Mouse (Mus musculus) midbrain, embryonic 11.5 days (tissue): ENCODE results near the gene Apc2. TPM values are rescaled to one million over a fixed set of nuclear protein-coding genes. Genes with fewer than 3 reads are reported as not detected.
A peak's percentile ranks its signal among the peaks of the same experiment; 100 is the strongest.

Source experiments
- ATAC-seq: fragments of 200-750 bp; cut with Nextera tagmentation; 2 replicates; pipeline ENCODE4 v1.8.0; 2017; ENCODE audit warnings: moderate TSS enrichment, moderate library complexity; ENCODE audit not compliant: low FRiP score
- DNase-seq: peaks from one replicate; pipeline ENCODE4 v3.0.0; 2015; ENCODE audit warnings: low spot score; ENCODE audit errors: missing footprints
- H3K27ac ChIP-seq: fragments of 300-500 bp; sonication (generic); 2 replicates; pipeline ENCODE4 v1.5.1; 2014; ENCODE audit warnings: low read depth, low read length
- H3K27me3 ChIP-seq: fragments of 300-500 bp; sonication (generic); 2 replicates; pipeline ENCODE4 v1.6.1; 2014; ENCODE audit warnings: mild to moderate bottlenecking, low read length, moderate library complexity, mixed read lengths; ENCODE audit not compliant: control insufficient read depth, insufficient read depth
- H3K36me3 ChIP-seq: fragments of 300-500 bp; sonication (generic); 2 replicates; pipeline ENCODE4 v1.6.1; 2014; ENCODE audit warnings: mild to moderate bottlenecking, low read length, moderate library complexity, mixed read lengths; ENCODE audit not compliant: control insufficient read depth, insufficient read depth
- H3K4me1 ChIP-seq: fragments of 300-500 bp; sonication (generic); 2 replicates; pipeline ENCODE4 v1.6.1; 2014; ENCODE audit warnings: low read length; ENCODE audit not compliant: control insufficient read depth, insufficient read depth
- H3K4me2 ChIP-seq: fragments of 300-500 bp; sonication (generic); 2 replicates; pipeline ENCODE4 v1.6.1; 2014; ENCODE audit warnings: mild to moderate bottlenecking, moderate library complexity
- H3K4me3 ChIP-seq: fragments of 300-500 bp; sonication (generic); 2 replicates; pipeline ENCODE4 v1.5.1; 2014; ENCODE audit warnings: low read depth, low read length
- H3K9ac ChIP-seq: fragments of 300-500 bp; sonication (generic); 2 replicates; pipeline ENCODE4 v1.6.1; 2014; ENCODE audit warnings: low read length
- H3K9me3 ChIP-seq: fragments of 300-500 bp; sonication (generic); 2 replicates; pipeline ENCODE4 v1.6.1; 2016; ENCODE audit warnings: low read length; ENCODE audit not compliant: control insufficient read depth
- WGBS: fragments of 180-500 bp; shearing (Covaris S2); extraction: QIAGEN DNeasy Blood & Tissue Kit; methylation state at CpG from one replicate; pipeline ENCODE4 v1.1.7; 2014; 5-methylcytosine and 5-hydroxymethylcytosine counted together
- polyA plus RNA-seq: library from polyadenylated mRNA; unstranded; fragments of >200 nt; fragmentation: Nextera tagmentation; extraction: Ambion mirVana; gene quantifications from 2 replicates; pipeline ENCODE4 v1.2.1, GENCODE M21; 2014

Gene Apc2
- polyA plus RNA-seq, 1 experiment from 2014 or later, result 63.4 TPM

DNA sequence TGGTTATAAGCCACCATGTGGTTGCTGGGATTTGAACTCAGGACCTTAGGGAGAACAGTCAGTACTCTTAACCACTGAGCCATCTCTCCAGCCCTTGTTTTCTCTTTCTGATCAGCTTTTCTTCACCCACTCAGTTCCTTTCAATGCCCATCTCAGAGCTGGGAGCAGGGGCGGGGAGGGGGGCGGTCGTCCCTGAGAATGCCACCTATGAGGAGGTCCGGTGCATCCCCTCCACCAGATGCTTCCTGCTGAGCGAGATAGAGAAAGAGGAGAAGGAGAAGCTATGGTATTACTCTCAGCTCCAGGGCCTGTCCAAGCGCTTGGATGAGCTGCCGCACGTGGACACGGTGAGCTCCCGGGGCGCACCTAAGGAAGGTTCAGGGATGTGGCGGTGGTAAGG lies 8.7 kb downstream of the Apc2 start:
- no peaks in the 10 kb centered on the region; the same call in 1 of the 2 replicates for H3K27me3 ChIP-seq
- H3K36me3 ChIP-seq, result peaks cover 31% of the 10 kb centered on the region
- H3K9ac ChIP-seq, result no peak overlapping the region
- no peak overlapping the region for H3K4me2 ChIP-seq
- WGBS, result 37% methylated on average over 12 of the region's 12 CpGs
- peaks cover 35% of the 10 kb centered on the region for H3K4me1 ChIP-seq
- no peaks in the 10 kb centered on the region for H3K9me3 ChIP-seq
- no peak overlapping the region for H3K4me3 ChIP-seq
- H3K27ac ChIP-seq, result no peak overlapping the region
- peak; percentile 76 for DNase-seq
- ATAC-seq, result no peak

DNA sequence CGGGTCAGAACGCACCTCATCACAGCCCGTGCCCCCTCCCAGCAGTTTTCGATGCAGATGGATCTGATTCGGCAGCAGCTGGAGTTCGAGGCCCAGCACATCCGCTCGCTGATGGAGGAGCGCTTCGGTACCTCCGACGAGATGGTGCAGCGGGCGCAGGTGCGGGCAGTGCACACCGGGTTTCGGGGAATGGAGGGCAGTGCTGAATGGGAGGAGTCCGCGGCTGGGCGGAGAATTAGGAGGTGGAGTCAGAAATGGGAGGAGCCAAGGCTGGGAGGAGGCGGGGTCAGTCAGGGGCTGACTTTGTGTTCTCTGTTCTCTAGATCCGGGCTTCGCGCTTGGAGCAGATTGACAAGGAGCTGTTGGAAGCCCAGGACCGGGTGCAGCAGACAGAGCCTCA lies 9.1 kb downstream of the Apc2 start:
- H3K36me3 ChIP-seq, result peaks cover 31% of the 10 kb centered on the region
- H3K4me1 ChIP-seq, result peaks cover 32% of the 10 kb centered on the region
- DNase-seq, result peak; percentile 88
- no peak overlapping the region; the same call in 1 of the 2 replicates for H3K4me3 ChIP-seq
- H3K27ac ChIP-seq, result no peak overlapping the region
- WGBS, result 26% methylated on average over 25 of the region's 25 CpGs
- no peak overlapping the region for H3K4me2 ChIP-seq
- H3K9ac ChIP-seq, result no peak overlapping the region
- ATAC-seq, result no peak
- H3K9me3 ChIP-seq, result no peaks in the 10 kb centered on the region
- no peaks in the 10 kb centered on the region; the same call in 1 of the 2 replicates for H3K27me3 ChIP-seq

DNA sequence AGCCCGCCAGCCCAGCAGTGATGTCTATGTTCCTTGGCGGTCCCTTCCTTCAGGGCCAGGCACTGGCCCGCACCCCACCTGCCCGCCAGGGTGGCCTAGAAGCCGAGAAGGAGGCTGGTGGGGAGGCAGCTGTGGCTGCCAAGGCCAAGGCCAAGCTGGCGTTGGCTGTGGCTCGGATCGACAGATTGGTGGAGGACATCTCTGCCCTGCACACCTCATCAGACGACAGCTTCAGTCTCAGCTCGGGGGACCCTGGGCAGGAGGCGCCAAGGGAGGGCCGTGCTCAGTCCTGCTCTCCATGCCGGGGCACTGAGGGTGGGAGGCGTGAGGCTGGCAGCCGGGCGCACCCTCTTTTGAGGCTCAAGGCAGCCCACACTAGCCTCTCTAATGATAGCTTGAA lies 15.8 kb downstream of the Apc2 start:
- WGBS, result 95% methylated on average over 16 of the region's 16 CpGs
- no peak overlapping the region for H3K27ac ChIP-seq
- H3K4me1 ChIP-seq, result peaks cover 4% of the 10 kb centered on the region; the same call in 1 of the 2 replicates
- H3K4me2 ChIP-seq, result no peak overlapping the region
- no peak overlapping the region for H3K4me3 ChIP-seq
- ATAC-seq (no peak), DNase-seq (peak; percentile 76)
- H3K9ac ChIP-seq, result no peak overlapping the region
- peaks cover 5% of the 10 kb centered on the region for H3K27me3 ChIP-seq
- H3K36me3 ChIP-seq, result peaks cover 31% of the 10 kb centered on the region
- no peaks in the 10 kb centered on the region for H3K9me3 ChIP-seq

DNA sequence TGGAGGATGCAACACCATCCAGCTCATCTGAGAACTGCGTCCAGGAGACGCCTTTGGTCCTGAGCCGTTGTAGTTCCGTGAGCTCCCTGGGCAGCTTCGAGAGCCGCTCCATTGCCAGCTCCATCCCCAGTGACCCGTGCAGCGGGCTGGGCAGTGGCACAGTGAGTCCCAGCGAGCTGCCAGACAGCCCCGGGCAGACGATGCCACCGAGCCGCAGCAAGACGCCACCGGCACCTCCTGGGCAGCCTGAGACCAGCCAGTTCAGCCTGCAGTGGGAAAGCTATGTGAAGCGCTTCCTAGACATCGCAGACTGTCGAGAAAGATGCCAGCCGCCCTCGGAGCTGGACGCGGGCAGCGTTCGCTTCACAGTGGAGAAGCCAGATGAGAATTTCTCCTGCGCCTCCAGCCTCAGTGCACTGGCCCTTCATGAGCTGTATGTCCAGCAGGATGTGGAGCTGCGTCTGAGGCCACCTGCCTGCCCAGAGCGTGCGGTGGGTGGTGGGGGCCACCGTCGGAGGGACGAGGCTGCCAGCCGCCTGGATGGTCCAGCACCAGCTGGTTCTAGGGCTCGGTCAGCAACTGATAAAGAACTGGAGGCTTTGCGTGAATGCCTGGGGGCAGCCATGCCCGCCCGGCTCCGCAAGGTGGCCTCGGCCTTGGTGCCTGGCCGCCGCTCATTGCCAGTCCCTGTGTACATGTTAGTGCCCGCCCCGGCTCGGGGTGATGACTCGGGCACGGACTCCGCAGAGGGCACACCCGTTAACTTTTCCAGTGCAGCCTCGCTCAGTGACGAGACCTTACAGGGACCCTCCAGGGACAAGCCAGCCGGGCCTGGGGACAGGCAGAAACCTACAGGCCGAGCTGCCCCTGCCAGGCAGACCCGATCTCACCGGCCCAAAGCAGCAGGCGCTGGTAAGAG lies 17.1 kb downstream of the Apc2 start:
- H3K36me3 ChIP-seq, result peaks cover 20% of the 10 kb centered on the region
- H3K9me3 ChIP-seq, result no peaks in the 10 kb centered on the region
- H3K4me3 ChIP-seq, result no peak overlapping the region
- H3K4me2 ChIP-seq, result no peak overlapping the region
- H3K9ac ChIP-seq, result no peak overlapping the region
- peaks cover 4% of the 10 kb centered on the region; the same call in 1 of the 2 replicates for H3K4me1 ChIP-seq
- WGBS, result 73% methylated on average over 54 of the region's 54 CpGs
- ATAC-seq, result no peak
- peak; percentile 85 for DNase-seq
- H3K27me3 ChIP-seq, result peaks cover 5% of the 10 kb centered on the region
- no peak overlapping the region for H3K27ac ChIP-seq

DNA sequence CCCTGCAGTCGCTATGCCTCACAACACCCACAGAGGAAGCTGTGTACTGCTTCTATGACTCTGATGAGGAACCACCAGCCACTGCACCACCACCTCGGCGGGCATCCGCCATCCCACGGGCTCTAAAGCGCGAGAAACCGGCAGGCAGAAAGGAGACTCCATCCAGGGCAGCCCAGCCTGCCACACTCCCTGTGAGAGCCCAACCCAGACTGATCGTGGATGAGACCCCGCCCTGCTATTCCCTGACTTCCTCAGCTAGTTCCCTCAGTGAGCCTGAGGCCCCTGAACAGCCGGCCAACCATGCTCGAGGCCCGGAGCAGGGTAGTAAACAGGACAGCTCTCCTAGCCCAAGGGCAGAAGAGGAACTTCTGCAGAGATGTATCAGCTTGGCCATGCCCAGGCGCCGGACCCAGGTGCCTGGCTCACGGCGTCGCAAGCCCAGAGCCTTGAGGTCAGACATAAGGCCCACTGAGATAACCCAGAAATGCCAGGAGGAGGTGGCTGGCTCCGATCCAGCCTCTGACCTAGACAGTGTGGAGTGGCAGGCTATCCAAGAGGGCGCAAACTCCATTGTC lies 17.9 kb downstream of the Apc2 start:
- H3K4me1 ChIP-seq, result peaks cover 4% of the 10 kb centered on the region; the same call in 1 of the 2 replicates
- H3K36me3 ChIP-seq, result peaks cover 19% of the 10 kb centered on the region

DNA sequence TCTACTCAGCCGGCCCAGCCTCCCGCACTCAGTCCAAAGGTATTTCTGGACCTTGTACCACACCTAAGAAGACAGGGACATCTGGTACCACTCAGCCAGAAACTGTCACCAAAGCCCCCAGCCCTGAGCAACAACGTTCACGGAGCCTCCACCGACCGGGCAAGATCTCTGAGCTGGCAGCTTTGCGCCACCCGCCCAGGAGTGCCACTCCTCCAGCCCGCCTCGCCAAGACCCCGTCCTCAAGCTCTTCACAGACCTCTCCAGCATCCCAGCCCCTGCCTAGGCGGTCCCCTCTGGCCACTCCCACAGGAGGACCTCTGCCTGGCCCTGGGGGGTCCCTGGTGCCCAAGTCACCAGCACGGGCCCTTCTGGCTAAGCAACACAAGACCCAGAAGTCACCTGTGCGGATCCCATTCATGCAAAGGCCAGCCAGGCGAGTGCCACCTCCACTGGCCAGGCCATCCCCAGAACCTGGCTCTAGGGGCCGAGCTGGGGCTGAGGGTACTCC lies 18.8 kb downstream of the Apc2 start:
- no peak overlapping the region for H3K27ac ChIP-seq
- H3K4me3 ChIP-seq, result no peak overlapping the region
- no peak overlapping the region for H3K4me2 ChIP-seq
- WGBS, result 62% methylated on average over 16 of the region's 16 CpGs
- no peak overlapping the region for H3K9ac ChIP-seq
- H3K4me1 ChIP-seq, result peaks cover 7% of the 10 kb centered on the region
- H3K9me3 ChIP-seq, result no peaks in the 10 kb centered on the region
- H3K36me3 ChIP-seq, result peaks cover 12% of the 10 kb centered on the region
- ATAC-seq, result no peak
- DNase-seq, result peak; percentile 82
- H3K27me3 ChIP-seq, result peaks cover 5% of the 10 kb centered on the region

More for the DNA sequence above, 17.9 kb downstream of the Apc2 start:
- Histone ChIP-seq H3K9me3 (no peaks in the 10 kb centered on the region), H3K4me3 (no peak overlapping the region), H3K27ac (no peak overlapping the region), H3K4me2 (no peak overlapping the region), H3K27me3 (peaks cover 5% of the 10 kb centered on the region), H3K9ac (no peak overlapping the region)
- DNase-seq, result peak; percentile 86
- WGBS, result 62% methylated on average over 20 of the region's 20 CpGs
- ATAC-seq, result no peak

DNA sequence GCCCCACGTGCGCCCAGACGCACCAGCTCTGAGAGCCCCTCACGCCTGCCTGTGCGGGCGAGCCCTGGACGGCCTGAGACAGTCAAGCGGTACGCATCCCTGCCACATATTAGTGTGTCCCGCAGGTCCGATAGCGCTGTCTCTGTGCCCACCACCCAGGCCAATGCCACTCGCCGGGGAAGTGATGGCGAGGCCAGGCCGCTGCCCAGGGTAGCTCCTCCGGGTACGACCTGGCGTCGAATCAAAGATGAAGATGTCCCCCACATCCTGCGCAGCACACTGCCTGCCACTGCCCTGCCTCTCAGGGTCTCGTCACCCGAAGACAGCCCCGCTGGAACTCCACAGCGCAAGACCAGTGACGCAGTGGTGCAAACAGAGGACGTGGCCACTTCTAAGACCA lies 19.5 kb downstream of the Apc2 start:
- Histone ChIP-seq H3K9ac (no peak overlapping the region), H3K36me3 (peaks cover 12% of the 10 kb centered on the region), H3K4me1 (peaks cover 12% of the 10 kb centered on the region), H3K4me3 (no peak overlapping the region), H3K27me3 (peaks cover 5% of the 10 kb centered on the region), H3K9me3 (no peaks in the 10 kb centered on the region), H3K4me2 (no peak overlapping the region), H3K27ac (no peak overlapping the region)
- no peak for DNase-seq
- WGBS, result 57% methylated on average over 27 of the region's 27 CpGs
- ATAC-seq, result no peak

DNA sequence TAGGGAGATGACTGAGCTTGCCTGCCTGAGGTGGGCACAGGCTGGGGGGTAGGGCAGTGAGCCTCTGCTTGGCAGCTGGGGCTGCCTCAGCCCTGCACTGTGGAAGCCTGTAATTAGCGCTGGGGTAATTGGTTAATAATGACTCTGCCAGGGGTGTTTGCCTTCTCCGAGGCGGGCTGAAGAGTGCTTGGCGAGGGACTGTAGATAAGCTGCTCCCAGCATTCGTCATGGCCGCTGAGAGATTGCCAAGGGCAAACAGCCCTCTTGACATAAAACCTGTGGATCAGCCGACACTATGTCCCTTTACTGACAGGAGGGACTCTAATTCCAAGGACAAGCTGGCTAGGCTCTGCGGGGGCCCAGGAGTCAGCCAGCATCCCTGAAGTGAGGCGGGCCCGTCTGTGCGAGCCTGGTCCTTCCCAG lies 20.6 kb downstream of the Apc2 start:
- WGBS, result 48% methylated on average over 11 of the region's 11 CpGs
- no peak for ATAC-seq
- Histone ChIP-seq H3K9ac (no peak overlapping the region), H3K4me2 (no peak overlapping the region), H3K27ac (no peak overlapping the region), H3K4me1 (peaks cover 12% of the 10 kb centered on the region), H3K4me3 (no peak overlapping the region), H3K9me3 (no peaks in the 10 kb centered on the region), H3K27me3 (peaks cover 4% of the 10 kb centered on the region), H3K36me3 (peaks cover 9% of the 10 kb centered on the region)
- no peak for DNase-seq

DNA sequence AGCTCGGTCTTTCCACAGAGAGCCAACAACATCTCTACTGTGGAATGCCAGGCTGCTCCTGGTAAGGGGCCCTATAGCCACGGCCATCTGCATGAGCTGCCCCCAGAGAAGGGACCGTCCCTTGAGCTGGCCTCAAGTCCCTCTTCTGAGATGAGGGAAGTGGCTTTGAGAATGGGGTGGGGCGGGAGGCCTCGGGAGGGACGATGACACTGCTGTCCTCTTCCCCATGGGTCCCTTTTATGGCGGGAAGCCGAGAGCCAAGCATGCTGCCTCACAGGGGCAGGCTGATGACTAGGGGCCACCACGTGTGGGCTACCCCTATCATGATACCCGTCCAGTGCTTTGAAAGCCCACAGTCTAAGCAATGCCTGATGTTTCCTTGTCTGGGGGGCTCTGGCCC lies 21.2 kb downstream of the Apc2 start:
- Histone ChIP-seq H3K36me3 (peaks cover 7% of the 10 kb centered on the region), H3K4me3 (no peak overlapping the region), H3K4me2 (no peak overlapping the region), H3K4me1 (peaks cover 12% of the 10 kb centered on the region), H3K27me3 (peaks cover 3% of the 10 kb centered on the region; the same call in 1 of the 2 replicates), H3K9ac (no peak overlapping the region), H3K9me3 (no peaks in the 10 kb centered on the region), H3K27ac (no peak overlapping the region)
- DNase-seq (no peak), ATAC-seq (no peak)
- 60% methylated on average over 10 of the region's 10 CpGs for WGBS
